Mouse (Mus musculus): ENCODE measurements around the gene Sh3kbp1. TPM values are rescaled to one million over a fixed set of nuclear protein-coding genes. Genes with fewer than 3 reads are reported as not detected.

Sh3kbp1 gene
- polyA plus RNA-seq, 1 experiment from 2014 or later, result 21.0 TPM

DNA sequence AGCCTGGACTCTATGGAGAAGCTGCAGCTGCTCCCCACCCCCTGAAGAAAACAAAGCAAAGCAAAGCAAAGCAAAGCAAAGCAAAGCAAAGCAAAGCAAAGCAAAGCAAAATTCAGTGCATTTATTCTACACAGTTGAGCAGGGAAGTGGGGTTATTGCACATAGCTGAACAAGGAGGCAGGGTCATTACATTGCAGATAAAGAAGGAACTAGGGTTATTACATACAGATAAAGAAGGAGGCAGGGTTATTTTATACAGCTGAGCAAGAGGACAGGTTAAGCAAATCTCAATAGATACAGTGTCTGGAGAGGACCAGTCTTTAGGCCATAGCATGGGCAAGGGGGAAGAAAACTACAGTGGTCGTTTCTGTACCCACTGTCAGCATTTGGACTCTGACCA is 177.3 kb downstream of the Sh3kbp1 start:
- H3K9ac ChIP-seq (ENCODE audit: low read length), result no peak overlapping the region
- no peak for DNase-seq (ENCODE audit: low spot score)
- H3K4me2 ChIP-seq (ENCODE audit: low read depth, severe bottlenecking), result no peak overlapping the region
- H3K27me3 ChIP-seq (ENCODE audit: control insufficient read depth, insufficient read depth, low read length), result peaks cover 12% of the 10 kb centered on the region
- H3K9me3 ChIP-seq (ENCODE audit: control insufficient read depth, low read length), result no peaks in the 10 kb centered on the region
- WGBS, result 67% methylated on average over 1 of the region's 1 CpGs
- H3K4me3 ChIP-seq (ENCODE audit: low read depth, low read length), result no peak overlapping the region
- no peak overlapping the region for H3K27ac ChIP-seq (replicated peaks; ENCODE audit: low read depth, low read length)
- H3K36me3 ChIP-seq (ENCODE audit: control insufficient read depth, insufficient read depth, low read length), result no peaks in the 10 kb centered on the region
- H3K4me1 ChIP-seq (ENCODE audit: control insufficient read depth, insufficient read depth, low read length), result no peaks in the 10 kb centered on the region
- no peak for ATAC-seq (ENCODE audit: insufficient number of reproducible peaks, low FRiP score, low TSS enrichment, low read depth)

DNA sequence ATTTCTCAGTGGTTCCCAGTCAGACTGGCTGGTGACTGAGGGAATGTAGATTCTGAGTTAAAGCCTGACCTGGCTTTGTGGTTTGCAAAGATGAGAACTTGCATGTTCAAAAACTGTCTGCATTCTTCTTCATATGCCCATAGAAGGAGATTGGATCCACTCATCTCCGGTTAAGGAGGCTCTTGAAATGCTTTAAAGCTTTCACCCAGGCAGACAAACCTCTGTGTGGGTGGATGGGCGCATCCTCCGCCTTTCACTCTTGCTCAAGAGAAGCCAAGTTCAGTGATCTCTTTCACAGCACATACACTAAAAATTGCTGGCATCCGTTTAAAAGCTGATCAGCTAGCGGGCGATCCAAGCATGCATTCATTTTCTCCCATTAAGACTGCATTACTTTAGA is 182.4 kb downstream of the Sh3kbp1 start:
- Histone ChIP-seq H3K36me3 (ENCODE audit: control insufficient read depth, insufficient read depth, low read length) (no peaks in the 10 kb centered on the region), H3K4me3 (ENCODE audit: low read depth, low read length) (no peak overlapping the region), H3K4me2 (ENCODE audit: low read depth, severe bottlenecking) (no peak overlapping the region), H3K27ac (replicated peaks; ENCODE audit: low read depth, low read length) (no peak overlapping the region), H3K9ac (ENCODE audit: low read length) (no peak overlapping the region), H3K9me3 (ENCODE audit: control insufficient read depth, low read length) (no peaks in the 10 kb centered on the region), H3K27me3 (ENCODE audit: control insufficient read depth, insufficient read depth, low read length) (peaks cover 2% of the 10 kb centered on the region; the same call in 1 of the 2 replicates), H3K4me1 (ENCODE audit: control insufficient read depth, insufficient read depth, low read length) (no peaks in the 10 kb centered on the region)
- 92% methylated on average over 6 of the region's 6 CpGs for WGBS
- ATAC-seq (ENCODE audit: insufficient number of reproducible peaks, low FRiP score, low TSS enrichment, low read depth), result no peak
- DNase-seq (ENCODE audit: low spot score), result no peak

DNA sequence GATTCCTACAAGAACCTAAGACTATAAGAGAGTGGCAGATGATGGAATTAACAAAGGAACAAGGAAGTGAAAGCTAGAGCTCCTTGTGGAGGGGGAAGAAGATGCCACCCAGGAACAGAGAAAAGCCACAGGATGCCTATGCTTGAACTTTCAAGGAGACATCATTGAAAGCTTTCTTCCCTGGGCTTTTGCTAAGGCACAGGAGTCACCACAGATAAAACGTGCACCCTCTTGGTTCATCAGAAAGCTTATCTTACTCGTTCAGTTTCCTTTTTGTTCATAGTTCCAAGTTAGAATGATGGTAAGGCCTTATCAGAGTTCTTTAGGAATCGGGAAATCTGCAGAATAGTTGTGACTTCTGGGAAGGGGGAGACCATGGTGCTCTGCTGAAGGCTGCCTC is 183.4 kb downstream of the Sh3kbp1 start:
- 78% methylated on average over 3 of the region's 3 CpGs for WGBS
- H3K4me1 ChIP-seq (ENCODE audit: control insufficient read depth, insufficient read depth, low read length), result no peaks in the 10 kb centered on the region
- no peak overlapping the region for H3K4me2 ChIP-seq (ENCODE audit: low read depth, severe bottlenecking)
- DNase-seq (ENCODE audit: low spot score) (no peak), ATAC-seq (ENCODE audit: insufficient number of reproducible peaks, low FRiP score, low TSS enrichment, low read depth) (no peak)
- H3K9ac ChIP-seq (ENCODE audit: low read length), result no peak overlapping the region
- H3K27me3 ChIP-seq (ENCODE audit: control insufficient read depth, insufficient read depth, low read length), result no peaks in the 10 kb centered on the region
- H3K9me3 ChIP-seq (ENCODE audit: control insufficient read depth, low read length), result no peaks in the 10 kb centered on the region
- H3K4me3 ChIP-seq (ENCODE audit: low read depth, low read length), result no peak overlapping the region
- H3K36me3 ChIP-seq (ENCODE audit: control insufficient read depth, insufficient read depth, low read length), result no peaks in the 10 kb centered on the region
- H3K27ac ChIP-seq (replicated peaks; ENCODE audit: low read depth, low read length), result no peak overlapping the region

DNA sequence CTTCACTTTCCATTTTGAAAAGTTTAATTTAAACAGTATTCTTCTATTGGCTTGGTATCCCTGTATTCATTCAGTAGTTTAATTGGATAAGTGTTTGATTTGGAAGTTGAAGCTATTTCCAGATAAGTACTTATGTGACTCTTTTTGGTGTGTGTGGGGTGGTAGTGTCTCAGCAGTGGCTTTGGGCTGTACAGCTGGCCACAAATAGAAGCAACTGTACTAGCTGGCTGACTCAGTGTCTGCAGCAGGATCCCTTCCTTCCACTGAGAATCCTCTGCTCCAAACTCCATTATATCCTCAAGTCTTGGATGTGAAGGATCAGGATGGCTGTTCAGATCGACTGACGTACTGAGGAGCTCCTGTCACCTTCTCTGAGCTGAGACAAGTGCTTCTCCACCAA is 190.4 kb downstream of the Sh3kbp1 start:
- ATAC-seq (ENCODE audit: insufficient number of reproducible peaks, low FRiP score, low TSS enrichment, low read depth), result no peak
- Histone ChIP-seq H3K9me3 (ENCODE audit: control insufficient read depth, low read length) (no peaks in the 10 kb centered on the region), H3K36me3 (ENCODE audit: control insufficient read depth, insufficient read depth, low read length) (no peaks in the 10 kb centered on the region), H3K27ac (replicated peaks; ENCODE audit: low read depth, low read length) (no peak overlapping the region), H3K4me2 (ENCODE audit: low read depth, severe bottlenecking) (no peak overlapping the region), H3K9ac (ENCODE audit: low read length) (no peak overlapping the region), H3K27me3 (ENCODE audit: control insufficient read depth, insufficient read depth, low read length) (0 out of 2 replicates have a peak, but pooled peaks cover 2% of the 10 kb centered on the region), H3K4me3 (ENCODE audit: low read depth, low read length) (no peak overlapping the region), H3K4me1 (ENCODE audit: control insufficient read depth, insufficient read depth, low read length) (no peaks in the 10 kb centered on the region)
- DNase-seq (ENCODE audit: low spot score), result no peak
- WGBS, result 100% methylated on average over 2 of the region's 2 CpGs

DNA sequence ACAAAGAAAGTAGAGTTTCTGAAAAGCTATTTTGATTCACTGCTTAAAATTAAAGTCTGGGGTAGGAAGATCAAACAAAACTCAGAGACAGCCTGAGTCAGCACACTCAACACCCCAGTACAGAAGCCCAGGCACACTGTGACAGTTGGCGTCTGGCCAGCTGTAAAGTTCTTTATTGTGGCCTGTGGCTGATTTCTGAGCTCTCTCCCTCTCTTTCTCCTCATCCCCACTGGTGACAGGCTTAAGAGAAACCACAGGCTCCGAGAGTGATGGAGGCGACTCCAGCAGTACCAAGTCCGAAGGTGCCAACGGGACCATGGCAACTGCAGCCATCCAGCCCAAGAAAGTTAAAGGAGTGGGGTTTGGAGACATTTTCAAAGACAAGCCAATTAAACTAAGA is 201.1 kb downstream of the Sh3kbp1 start:
- no peak overlapping the region for H3K4me3 ChIP-seq (ENCODE audit: low read depth, low read length)
- H3K27me3 ChIP-seq (ENCODE audit: control insufficient read depth, insufficient read depth, low read length), result peaks cover 6% of the 10 kb centered on the region
- no peak overlapping the region for H3K9ac ChIP-seq (ENCODE audit: low read length)
- H3K4me2 ChIP-seq (ENCODE audit: low read depth, severe bottlenecking), result no peak overlapping the region
- no peaks in the 10 kb centered on the region for H3K4me1 ChIP-seq (ENCODE audit: control insufficient read depth, insufficient read depth, low read length)
- peak; percentile 23 for DNase-seq (ENCODE audit: low spot score)
- H3K36me3 ChIP-seq (ENCODE audit: control insufficient read depth, insufficient read depth, low read length), result no peaks in the 10 kb centered on the region
- no peak overlapping the region for H3K27ac ChIP-seq (replicated peaks; ENCODE audit: low read depth, low read length)
- 71% methylated on average over 5 of the region's 5 CpGs for WGBS
- no peaks in the 10 kb centered on the region for H3K9me3 ChIP-seq (ENCODE audit: control insufficient read depth, low read length)
- ATAC-seq (ENCODE audit: insufficient number of reproducible peaks, low FRiP score, low TSS enrichment, low read depth), result no peak

DNA sequence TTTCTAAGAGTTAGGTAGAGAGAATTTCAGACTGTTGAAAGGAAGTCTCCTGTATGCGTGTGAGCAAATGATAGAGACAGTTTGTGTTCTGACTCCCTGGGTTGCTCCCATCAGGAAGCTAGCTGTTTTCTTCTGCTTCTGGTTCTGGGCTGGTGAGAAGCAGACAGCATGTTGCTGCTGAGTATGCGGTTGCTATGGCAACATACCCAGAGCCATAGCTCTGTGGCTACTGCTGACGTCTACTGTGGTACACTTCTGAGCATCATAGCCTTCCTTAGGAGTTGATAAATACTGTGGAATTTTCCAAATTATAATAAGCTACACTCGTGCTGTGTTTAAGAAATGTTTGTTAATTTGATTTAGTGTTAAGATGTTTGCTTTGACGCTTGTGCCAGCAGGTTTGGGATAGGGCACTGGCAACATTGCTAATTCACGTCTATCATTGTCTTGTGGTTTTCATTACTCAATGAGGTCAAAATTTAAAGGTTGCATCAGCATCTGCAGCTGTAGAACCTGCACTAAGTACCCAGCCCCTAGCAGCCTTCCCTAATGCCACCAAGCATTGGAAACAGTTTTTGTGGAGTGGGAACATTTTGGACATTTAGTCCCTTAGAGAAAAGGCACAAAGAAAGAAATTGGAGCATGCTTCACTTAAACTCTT is 202.2 kb downstream of the Sh3kbp1 start:
- Histone ChIP-seq H3K9ac (ENCODE audit: low read length) (no peak overlapping the region), H3K4me3 (ENCODE audit: low read depth, low read length) (no peak overlapping the region), H3K4me1 (ENCODE audit: control insufficient read depth, insufficient read depth, low read length) (no peaks in the 10 kb centered on the region), H3K27ac (replicated peaks; ENCODE audit: low read depth, low read length) (no peak overlapping the region), H3K4me2 (ENCODE audit: low read depth, severe bottlenecking) (no peak overlapping the region), H3K36me3 (ENCODE audit: control insufficient read depth, insufficient read depth, low read length) (no peaks in the 10 kb centered on the region), H3K27me3 (ENCODE audit: control insufficient read depth, insufficient read depth, low read length) (peaks cover 4% of the 10 kb centered on the region), H3K9me3 (ENCODE audit: control insufficient read depth, low read length) (no peaks in the 10 kb centered on the region)
- 62% methylated on average over 6 of the region's 6 CpGs for WGBS
- no peak for DNase-seq (ENCODE audit: low spot score)
- no peak for ATAC-seq (ENCODE audit: insufficient number of reproducible peaks, low FRiP score, low TSS enrichment, low read depth)

DNA sequence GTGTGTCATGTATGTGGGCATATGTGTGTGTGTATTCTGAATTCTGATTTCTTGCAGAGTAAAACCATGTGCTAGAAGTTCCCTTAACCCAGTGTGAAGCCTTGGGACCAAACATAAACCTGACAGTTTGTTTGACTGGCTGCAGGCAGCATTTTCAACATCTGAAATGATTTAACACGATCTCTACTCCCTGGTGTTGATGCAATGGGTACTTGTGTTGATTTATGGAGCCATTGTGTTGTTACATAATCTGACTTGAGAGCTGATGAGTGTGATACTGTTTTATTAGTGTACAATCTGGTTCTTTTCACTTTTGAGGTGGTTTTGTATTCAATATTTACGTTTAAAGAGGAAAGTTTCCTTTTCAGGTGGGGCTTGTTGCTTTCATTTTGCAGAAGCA is 204.1 kb downstream of the Sh3kbp1 start:
- Histone ChIP-seq H3K4me1 (ENCODE audit: control insufficient read depth, insufficient read depth, low read length) (no peaks in the 10 kb centered on the region), H3K27me3 (ENCODE audit: control insufficient read depth, insufficient read depth, low read length) (peaks cover 3% of the 10 kb centered on the region), H3K9me3 (ENCODE audit: control insufficient read depth, low read length) (no peaks in the 10 kb centered on the region), H3K36me3 (ENCODE audit: control insufficient read depth, insufficient read depth, low read length) (no peaks in the 10 kb centered on the region), H3K9ac (ENCODE audit: low read length) (no peak overlapping the region), H3K27ac (replicated peaks; ENCODE audit: low read depth, low read length) (no peak overlapping the region), H3K4me3 (ENCODE audit: low read depth, low read length) (no peak overlapping the region), H3K4me2 (ENCODE audit: low read depth, severe bottlenecking) (no peak overlapping the region)
- 31% methylated on average over 2 of the region's 2 CpGs for WGBS
- DNase-seq (ENCODE audit: low spot score) (no peak), ATAC-seq (ENCODE audit: insufficient number of reproducible peaks, low FRiP score, low TSS enrichment, low read depth) (0 out of 2 replicates have a peak, but pooled peaks have one; percentile 54)

DNA sequence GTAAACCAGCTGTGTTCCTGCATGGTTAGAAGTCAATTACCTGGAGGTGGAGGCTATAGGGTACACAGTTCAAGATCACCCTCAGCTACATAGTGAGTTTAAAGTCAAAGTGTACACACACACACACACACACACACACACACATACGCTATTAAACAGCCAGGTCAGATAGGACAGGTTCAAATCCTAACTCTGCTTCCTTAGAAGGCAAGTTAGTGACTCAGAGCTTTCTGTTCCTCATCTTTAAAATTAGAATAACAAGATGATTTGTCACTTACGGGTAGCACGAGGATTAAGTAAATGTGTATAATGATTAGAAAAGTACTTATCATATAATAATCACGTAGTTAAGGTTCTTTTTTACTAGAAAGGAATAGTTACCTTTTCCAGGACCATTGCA is 208.2 kb downstream of the Sh3kbp1 start:
- H3K4me3 ChIP-seq (ENCODE audit: low read depth, low read length), result no peak overlapping the region
- WGBS, result 90% methylated on average over 4 of the region's 4 CpGs
- H3K36me3 ChIP-seq (ENCODE audit: control insufficient read depth, insufficient read depth, low read length), result no peaks in the 10 kb centered on the region
- DNase-seq (ENCODE audit: low spot score) (no peak), ATAC-seq (ENCODE audit: insufficient number of reproducible peaks, low FRiP score, low TSS enrichment, low read depth) (no peak)
- H3K27me3 ChIP-seq (ENCODE audit: control insufficient read depth, insufficient read depth, low read length), result peaks cover 9% of the 10 kb centered on the region
- H3K9me3 ChIP-seq (ENCODE audit: control insufficient read depth, low read length), result no peaks in the 10 kb centered on the region
- no peaks in the 10 kb centered on the region for H3K4me1 ChIP-seq (ENCODE audit: control insufficient read depth, insufficient read depth, low read length)
- H3K9ac ChIP-seq (ENCODE audit: low read length), result no peak overlapping the region
- no peak overlapping the region for H3K27ac ChIP-seq (replicated peaks; ENCODE audit: low read depth, low read length)
- H3K4me2 ChIP-seq (ENCODE audit: low read depth, severe bottlenecking), result no peak overlapping the region

DNA sequence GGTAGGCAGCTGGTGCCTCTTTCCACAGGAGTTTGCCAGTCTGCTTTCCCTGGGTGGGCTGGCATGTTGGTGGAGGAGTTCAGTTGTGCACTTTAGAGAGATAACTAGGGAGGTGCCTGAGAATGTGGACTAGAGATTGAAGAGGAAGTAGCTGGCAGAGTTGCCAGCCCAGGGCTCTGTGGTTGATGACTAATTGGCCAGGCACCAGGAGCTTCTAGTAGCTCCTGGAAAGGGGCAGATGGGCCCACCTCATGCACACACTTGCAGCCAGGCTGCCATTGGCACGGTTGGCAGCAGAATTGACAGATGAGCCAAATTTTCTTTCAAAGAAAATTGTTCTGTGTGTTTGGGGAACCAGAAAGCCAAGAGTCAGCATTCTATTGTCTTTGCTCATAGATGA is 210.3 kb downstream of the Sh3kbp1 start:
- Histone ChIP-seq H3K4me3 (ENCODE audit: low read depth, low read length) (no peak overlapping the region), H3K27me3 (ENCODE audit: control insufficient read depth, insufficient read depth, low read length) (peaks cover 9% of the 10 kb centered on the region), H3K9me3 (ENCODE audit: control insufficient read depth, low read length) (no peaks in the 10 kb centered on the region), H3K27ac (replicated peaks; ENCODE audit: low read depth, low read length) (no peak overlapping the region), H3K4me1 (ENCODE audit: control insufficient read depth, insufficient read depth, low read length) (no peaks in the 10 kb centered on the region), H3K4me2 (ENCODE audit: low read depth, severe bottlenecking) (no peak overlapping the region), H3K9ac (ENCODE audit: low read length) (no peak overlapping the region), H3K36me3 (ENCODE audit: control insufficient read depth, insufficient read depth, low read length) (no peaks in the 10 kb centered on the region)
- DNase-seq (ENCODE audit: low spot score) (no peak), ATAC-seq (ENCODE audit: insufficient number of reproducible peaks, low FRiP score, low TSS enrichment, low read depth) (no peak)
- WGBS, result 90% methylated on average over 1 of the region's 1 CpGs
